Mouse (Mus musculus) lung, embryonic 15.5 days (tissue): ENCODE data around the gene Ptger1. TPM values are rescaled to one million over a fixed set of nuclear protein-coding genes. Genes with fewer than 3 reads are reported as not detected.

Experiments
- ATAC-seq: fragments of 200-750 bp; cut with Nextera tagmentation; 2 replicates; pipeline ENCODE4 v1.8.0; 2017; ENCODE audit warnings: moderate number of reproducible peaks, borderline replicate concordance; ENCODE audit not compliant: low FRiP score, low TSS enrichment; ENCODE audit errors: extremely low read depth
- H3K27ac ChIP-seq: fragments of 300-500 bp; sonication (generic); 2 replicates; pipeline ENCODE4 v1.5.1; 2015; ENCODE audit warnings: moderate library complexity, mild to moderate bottlenecking, inconsistent platforms
- H3K27me3 ChIP-seq: fragments of 300-500 bp; sonication (generic); 2 replicates; pipeline ENCODE4 v1.6.1; 2015; ENCODE audit warnings: inconsistent platforms
- H3K36me3 ChIP-seq: fragments of 300-500 bp; sonication (generic); 2 replicates; pipeline ENCODE4 v1.6.1; 2015; ENCODE audit warnings: inconsistent platforms
- H3K4me1 ChIP-seq: fragments of 300-500 bp; sonication (generic); 2 replicates; pipeline ENCODE4 v1.6.1; 2015; ENCODE audit warnings: inconsistent platforms
- H3K4me2 ChIP-seq: fragments of 300-500 bp; sonication (generic); 2 replicates; pipeline ENCODE4 v1.6.1; 2015; ENCODE audit warnings: inconsistent platforms, mild to moderate bottlenecking, moderate library complexity
- H3K4me3 ChIP-seq: fragments of 300-500 bp; sonication (generic); 2 replicates; pipeline ENCODE4 v1.5.1; 2015; ENCODE audit warnings: mild to moderate bottlenecking, inconsistent platforms
- H3K9ac ChIP-seq: fragments of 300-500 bp; sonication (generic); 2 replicates; pipeline ENCODE4 v1.6.1; 2015; ENCODE audit warnings: inconsistent platforms
- H3K9me3 ChIP-seq: fragments of 300-500 bp; sonication (generic); 2 replicates; pipeline ENCODE4 v1.6.1; 2016; ENCODE audit warnings: inconsistent platforms
- WGBS: fragments of 180-500 bp; shearing (Covaris S2); methylation state at CpG from one replicate; pipeline ENCODE4 v1.1.7; 2015; 5-methylcytosine and 5-hydroxymethylcytosine counted together
- polyA plus RNA-seq: library from polyadenylated mRNA; unstranded; fragments of >200 nt; fragmentation: Nextera tagmentation; extraction: Ambion mirVana; gene quantifications from 2 replicates; pipeline ENCODE4 v1.2.1, GENCODE M21; 2015

Gene Ptger1
- polyA plus RNA-seq, 1 experiment from 2014 or later = 1.2 TPM

DNA sequence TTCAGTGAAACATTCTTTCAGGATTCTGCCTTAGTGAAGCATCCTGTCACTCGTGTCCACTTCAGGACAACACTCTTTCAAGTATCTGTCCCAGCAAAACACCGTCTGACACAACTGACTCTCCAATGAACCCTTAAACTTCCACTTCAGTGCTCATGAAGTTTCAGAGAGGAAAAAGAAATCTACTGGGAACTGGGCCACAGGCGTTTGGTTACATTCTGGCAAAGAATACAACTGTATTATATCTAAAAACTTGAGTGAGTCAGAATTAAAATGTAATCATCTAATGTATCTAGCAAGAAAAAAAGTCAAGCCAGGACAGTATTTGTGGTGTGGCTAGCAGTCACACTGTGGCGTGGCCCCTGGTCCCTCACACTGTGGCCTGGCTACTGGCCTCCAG is 27.6 kb upstream of the Ptger1 start:
- H3K9me3 ChIP-seq = no peaks in the 10 kb centered on the region
- WGBS = 53% methylated on average over 4 of the region's 4 CpGs
- H3K4me2 ChIP-seq = no peak overlapping the region
- no peak for ATAC-seq
- H3K36me3 ChIP-seq = no peaks in the 10 kb centered on the region
- no peak overlapping the region for H3K9ac ChIP-seq
- H3K4me1 ChIP-seq = no peaks in the 10 kb centered on the region
- H3K27me3 ChIP-seq = no peaks in the 10 kb centered on the region
- no peak overlapping the region for H3K27ac ChIP-seq
- no peak overlapping the region for H3K4me3 ChIP-seq

DNA sequence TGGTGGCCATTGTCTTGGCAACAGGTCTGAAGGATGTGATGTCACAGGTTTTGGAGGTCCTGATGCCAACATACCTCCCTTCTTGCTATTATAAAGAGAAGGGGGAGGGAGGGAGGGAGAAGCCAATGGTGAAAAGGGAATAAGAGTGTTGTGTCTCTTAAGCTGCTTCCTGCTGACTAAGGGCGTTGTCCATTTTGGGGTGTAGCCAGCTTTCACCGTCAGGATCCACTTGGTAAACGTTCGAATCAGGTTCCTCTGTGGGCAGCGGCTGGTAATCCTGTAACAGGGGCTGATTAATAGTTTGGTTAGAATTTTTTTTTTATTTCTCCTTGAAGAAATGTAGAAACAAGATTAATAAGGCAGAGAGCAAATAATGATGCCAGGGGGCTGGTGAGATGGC is 26.8 kb upstream of the Ptger1 start:
- Histone ChIP-seq H3K36me3 (no peaks in the 10 kb centered on the region), H3K4me2 (no peak overlapping the region), H3K4me3 (no peak overlapping the region), H3K27ac (no peak overlapping the region), H3K27me3 (no peaks in the 10 kb centered on the region), H3K4me1 (no peaks in the 10 kb centered on the region), H3K9me3 (no peaks in the 10 kb centered on the region), H3K9ac (no peak overlapping the region)
- no peak for ATAC-seq
- WGBS = 59% methylated on average over 5 of the region's 5 CpGs

DNA sequence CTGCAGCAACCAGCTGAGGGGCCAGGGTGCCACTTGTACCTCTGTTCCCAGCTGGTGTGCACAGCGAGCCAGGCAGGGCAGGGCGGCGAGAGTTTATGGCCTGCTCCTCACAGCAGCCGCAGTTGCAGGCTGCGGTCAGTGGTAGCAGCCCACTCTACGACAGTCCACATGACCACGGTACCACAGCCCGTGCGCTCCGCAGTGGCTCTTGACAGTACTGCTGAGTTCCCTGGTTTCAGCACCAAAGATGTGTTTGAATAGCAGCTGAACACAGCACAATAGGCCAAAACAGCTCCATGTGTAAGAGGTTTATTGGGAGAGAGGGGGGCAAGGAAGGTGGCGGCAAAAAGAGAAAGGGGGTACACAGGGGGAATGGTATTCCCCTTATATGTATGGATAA is 19.0 kb upstream of the Ptger1 start:
- H3K27me3 ChIP-seq = no peaks in the 10 kb centered on the region
- no peaks in the 10 kb centered on the region for H3K9me3 ChIP-seq
- no peak overlapping the region for H3K4me2 ChIP-seq
- peaks cover 4% of the 10 kb centered on the region; the same call in 1 of the 2 replicates for H3K4me1 ChIP-seq
- no peak for ATAC-seq
- no peak overlapping the region for H3K9ac ChIP-seq
- H3K27ac ChIP-seq = no peak overlapping the region
- 95% methylated on average over 11 of the region's 11 CpGs for WGBS
- no peak overlapping the region for H3K4me3 ChIP-seq
- H3K36me3 ChIP-seq = no peaks in the 10 kb centered on the region

DNA sequence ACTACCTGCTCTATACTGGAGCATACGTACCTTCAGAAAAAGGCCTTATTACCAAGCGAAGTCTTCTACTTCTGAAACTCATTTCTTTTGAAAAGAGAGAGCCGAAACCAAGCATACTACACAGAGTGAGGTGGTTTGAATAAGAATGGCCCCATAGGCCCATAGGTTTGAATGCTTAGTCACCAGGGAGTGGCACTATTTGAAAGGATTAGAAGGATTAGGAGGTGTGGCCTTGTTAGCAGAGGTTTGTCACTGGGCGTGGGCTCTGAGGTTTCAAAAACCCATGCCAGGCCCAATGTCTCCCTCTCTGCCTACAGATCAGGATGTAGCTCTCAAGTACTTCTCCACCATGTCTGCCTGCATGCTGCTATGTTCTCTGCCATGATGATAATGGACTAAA is 18.4 kb upstream of the Ptger1 start:
- H3K4me1 ChIP-seq = peaks cover 4% of the 10 kb centered on the region; the same call in 1 of the 2 replicates
- H3K4me3 ChIP-seq = no peak overlapping the region
- 93% methylated on average over 4 of the region's 4 CpGs for WGBS
- no peaks in the 10 kb centered on the region for H3K36me3 ChIP-seq
- H3K27me3 ChIP-seq = no peaks in the 10 kb centered on the region
- no peak overlapping the region for H3K27ac ChIP-seq
- no peaks in the 10 kb centered on the region for H3K9me3 ChIP-seq
- no peak for ATAC-seq
- H3K9ac ChIP-seq = no peak overlapping the region
- no peak overlapping the region for H3K4me2 ChIP-seq

DNA sequence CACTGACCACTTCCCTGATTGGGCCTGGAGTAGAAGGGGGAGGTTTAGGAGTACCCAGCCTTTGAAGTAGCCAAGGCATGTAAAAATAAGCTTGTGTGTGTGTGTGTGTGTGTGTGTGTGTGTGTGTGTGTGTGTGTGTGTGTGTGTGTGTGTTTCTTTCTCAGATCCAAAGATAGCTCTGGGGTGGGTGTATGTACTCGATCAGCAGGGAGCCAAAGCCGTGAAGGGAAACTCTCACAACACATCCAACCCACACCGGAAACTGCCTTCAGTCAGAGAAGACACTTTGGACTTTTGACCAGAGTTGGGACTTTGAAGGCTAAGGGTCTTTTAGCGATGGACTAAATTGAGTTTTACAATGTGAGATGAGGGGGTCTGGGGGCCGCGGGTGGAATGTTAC is 16.8 kb upstream of the Ptger1 start:
- Histone ChIP-seq H3K4me2 (no peak overlapping the region), H3K27me3 (no peaks in the 10 kb centered on the region), H3K9ac (no peak overlapping the region), H3K4me3 (no peak overlapping the region), H3K27ac (no peak overlapping the region), H3K4me1 (peaks cover 17% of the 10 kb centered on the region), H3K9me3 (no peaks in the 10 kb centered on the region), H3K36me3 (no peaks in the 10 kb centered on the region)
- WGBS = 88% methylated on average over 6 of the region's 6 CpGs
- ATAC-seq = no peak

DNA sequence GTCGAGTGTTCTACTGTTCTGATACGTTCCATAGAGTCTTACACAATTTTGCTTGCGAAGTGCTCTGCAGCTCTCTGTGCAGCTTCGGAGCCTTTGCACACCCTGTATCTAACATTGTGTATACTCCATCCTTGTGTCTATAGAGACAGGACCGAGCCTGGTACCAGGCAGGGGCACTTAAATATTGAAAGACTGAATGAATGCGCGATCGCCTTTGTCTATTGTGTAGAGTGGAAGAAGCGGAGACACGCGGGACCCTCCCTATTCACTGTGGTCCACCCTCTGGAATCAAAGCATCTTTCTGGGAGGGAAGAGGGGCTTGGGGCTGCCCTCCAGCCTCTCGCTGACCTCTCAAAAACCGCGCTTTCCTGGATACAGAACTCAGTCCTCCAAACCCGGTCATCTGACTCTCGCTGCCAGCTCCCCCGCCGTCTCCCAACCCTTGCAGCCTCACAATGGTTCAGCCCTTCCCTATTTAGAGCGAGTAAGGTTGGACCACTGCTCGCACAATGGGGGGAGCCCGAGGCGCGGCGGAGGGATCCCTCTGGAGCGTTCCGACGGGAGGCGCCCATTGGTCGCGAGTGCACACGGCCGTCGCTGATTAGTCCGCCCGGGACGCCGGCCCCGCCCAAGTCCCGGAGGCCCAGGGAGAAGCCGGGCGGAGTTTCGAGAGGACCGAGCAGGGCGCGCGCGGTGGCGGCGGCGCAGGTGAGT is 14.3 kb upstream of the Ptger1 start, which contains the start of gene Gipc1:
TSS of gene Gipc1 (plus strand) at position 648 of the 714 bp plus-strand sequence.
- 4% methylated on average over 34 of the region's 50 CpGs for WGBS

DNA sequence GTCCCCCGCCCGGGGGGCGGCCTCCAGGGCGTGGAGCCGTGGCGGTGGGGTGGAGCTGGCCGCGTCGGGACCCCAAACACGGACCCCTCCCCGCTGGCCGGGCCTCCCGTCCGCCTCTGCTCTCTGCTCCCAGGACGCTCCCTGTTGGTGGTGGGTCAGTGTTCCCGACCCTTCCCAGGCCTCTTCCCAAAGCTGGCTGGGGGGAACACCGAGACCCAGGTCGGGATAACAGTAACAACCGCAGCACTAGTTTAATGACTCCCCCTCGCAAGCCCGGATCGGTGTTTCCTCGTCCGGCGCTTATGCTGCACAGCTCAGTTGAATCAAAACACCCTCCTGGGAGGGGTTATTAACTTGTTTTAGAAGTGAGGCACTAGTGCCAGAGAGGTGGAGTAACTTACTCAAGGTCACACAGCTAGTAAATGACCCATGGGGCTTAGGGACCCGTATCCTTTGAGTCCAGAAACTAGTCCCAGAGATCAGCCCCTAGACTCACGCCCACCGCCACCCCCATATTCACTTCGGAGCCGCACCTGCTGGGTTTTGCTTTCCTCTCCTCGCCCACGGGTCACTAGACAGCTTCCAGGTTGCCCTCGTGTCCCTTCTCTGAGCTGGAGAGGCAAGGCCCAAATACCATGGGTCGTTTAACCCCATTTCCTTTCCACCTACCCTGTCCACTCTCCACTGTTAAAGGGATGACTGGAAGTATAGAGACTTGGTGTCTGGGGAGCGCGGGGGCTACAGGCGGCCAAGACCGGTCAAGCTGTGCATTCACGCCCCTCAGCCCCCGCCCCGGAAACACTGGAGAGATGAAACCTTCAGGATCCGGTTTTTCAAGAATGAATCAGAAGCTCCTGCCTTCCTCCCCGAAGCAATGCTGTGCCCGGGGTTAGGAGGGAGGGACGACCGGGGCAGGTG is 13.5 kb upstream of the Ptger1 start:
- H3K4me3 ChIP-seq = peak overlapping the region; percentile 98
- H3K27me3 ChIP-seq = no peaks in the 10 kb centered on the region
- no peaks in the 10 kb centered on the region for H3K9me3 ChIP-seq
- under 1% methylated on average over 43 of the region's 46 CpGs for WGBS
- ATAC-seq = no peak; the same call in 1 of the 2 replicates
- peak overlapping the region; percentile 85 for H3K27ac ChIP-seq
- H3K4me1 ChIP-seq = peaks cover 30% of the 10 kb centered on the region
- H3K9ac ChIP-seq = peak overlapping the region; percentile 95
- H3K36me3 ChIP-seq = 0 out of 2 replicates have a peak, but pooled peaks cover 7% of the 10 kb centered on the region
- H3K4me2 ChIP-seq = peak overlapping the region; percentile 90

More for the DNA sequence above, 14.3 kb upstream of the Ptger1 start, which contains the start of gene Gipc1:
- H3K4me3 ChIP-seq = peak within 1 kb of the TSS; percentile 98
- ATAC-seq = peak; percentile 95
- H3K4me1 ChIP-seq = peaks cover 25% of the 10 kb centered on the region
- H3K4me2 ChIP-seq = peak within 1 kb of the TSS; percentile 90
- no peaks in the 10 kb centered on the region for H3K27me3 ChIP-seq
- 0 out of 2 replicates have a peak, but pooled peaks cover 7% of the 10 kb centered on the region for H3K36me3 ChIP-seq
- peak within 1 kb of the TSS; percentile 88 for H3K27ac ChIP-seq
- H3K9ac ChIP-seq = peak within 1 kb of the TSS; percentile 95
- H3K9me3 ChIP-seq = no peaks in the 10 kb centered on the region

DNA sequence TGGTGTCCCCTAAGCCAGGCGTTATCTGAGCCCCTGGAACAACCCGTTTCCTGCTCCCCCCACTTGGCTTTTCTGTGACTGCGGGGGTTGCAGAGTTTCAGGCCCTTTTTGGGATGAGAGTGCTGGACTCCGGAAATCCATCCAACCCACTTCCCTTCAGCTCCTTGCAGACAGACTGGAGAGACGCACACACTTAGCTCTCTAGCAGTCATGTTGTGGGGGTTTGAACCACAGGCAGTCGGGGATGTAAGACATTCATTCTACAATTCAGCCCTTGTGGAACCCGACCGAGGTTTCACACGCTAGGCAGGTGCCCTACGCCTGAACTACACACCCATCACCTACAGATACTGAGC is 12.8 kb upstream of the Ptger1 start:
- no peaks in the 10 kb centered on the region for H3K27me3 ChIP-seq
- 21% methylated on average over 10 of the region's 10 CpGs for WGBS
- H3K4me3 ChIP-seq = peak overlapping the region; percentile 98
- H3K27ac ChIP-seq = peak overlapping the region; percentile 85
- H3K4me1 ChIP-seq = peaks cover 30% of the 10 kb centered on the region
- ATAC-seq = no peak
- H3K36me3 ChIP-seq = 0 out of 2 replicates have a peak, but pooled peaks cover 8% of the 10 kb centered on the region
- peak overlapping the region; percentile 90 for H3K4me2 ChIP-seq
- H3K9ac ChIP-seq = peak overlapping the region; percentile 95
- H3K9me3 ChIP-seq = no peaks in the 10 kb centered on the region

DNA sequence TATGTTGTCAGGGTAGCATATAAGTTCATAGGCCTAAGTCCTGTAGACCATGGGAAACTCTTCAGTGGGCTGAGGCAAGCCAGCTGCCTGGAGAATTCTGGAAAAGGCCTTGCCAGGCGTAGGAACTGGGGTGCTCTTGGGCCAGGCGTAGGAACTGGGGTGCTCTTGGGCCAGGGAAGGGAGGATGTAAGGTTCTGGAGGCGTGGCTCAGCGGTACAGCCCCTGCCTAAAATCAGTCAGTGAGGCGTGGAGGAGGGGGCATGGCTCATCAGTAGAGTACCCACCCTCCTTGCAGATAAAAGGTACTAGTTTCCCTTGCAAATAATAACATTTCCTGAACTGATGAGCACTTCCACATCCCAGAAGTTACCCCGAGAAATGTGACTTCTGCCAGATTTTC is 11.8 kb upstream of the Ptger1 start:
- H3K27ac ChIP-seq = no peak overlapping the region
- no peak overlapping the region for H3K4me2 ChIP-seq
- 0 out of 2 replicates have a peak, but pooled peaks cover 11% of the 10 kb centered on the region for H3K36me3 ChIP-seq
- peaks cover 30% of the 10 kb centered on the region for H3K4me1 ChIP-seq
- no peaks in the 10 kb centered on the region for H3K27me3 ChIP-seq
- no peaks in the 10 kb centered on the region for H3K9me3 ChIP-seq
- no peak overlapping the region for H3K9ac ChIP-seq
- WGBS = 86% methylated on average over 6 of the region's 6 CpGs
- no peak for ATAC-seq
- no peak overlapping the region for H3K4me3 ChIP-seq

DNA sequence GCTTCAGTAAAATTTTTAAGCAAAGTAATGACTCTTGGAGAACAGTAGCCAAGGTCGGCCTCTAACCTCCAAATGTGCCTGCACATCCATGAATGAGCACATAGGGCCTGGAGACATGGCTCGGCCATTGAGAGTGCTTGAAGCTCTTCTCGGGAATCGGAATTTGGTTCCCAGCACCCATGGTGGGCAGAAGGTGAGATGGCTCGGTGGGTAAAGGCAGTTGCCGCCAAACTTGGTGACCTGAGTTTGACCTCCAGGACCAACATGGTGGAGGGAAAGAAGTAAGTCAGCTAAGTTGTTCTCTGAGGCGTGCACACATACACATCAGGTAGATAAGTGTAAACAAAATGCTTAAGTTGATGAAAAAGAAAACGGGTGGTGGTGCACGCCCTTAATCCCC is 10.4 kb upstream of the Ptger1 start:
- Histone ChIP-seq H3K9ac (no peak overlapping the region), H3K9me3 (no peaks in the 10 kb centered on the region), H3K27me3 (no peaks in the 10 kb centered on the region), H3K4me3 (no peak overlapping the region), H3K27ac (peak overlapping the region; percentile 72; the same call in 1 of the 2 replicates), H3K36me3 (0 out of 2 replicates have a peak, but pooled peaks cover 11% of the 10 kb centered on the region), H3K4me1 (peaks cover 43% of the 10 kb centered on the region), H3K4me2 (no peak overlapping the region)
- 86% methylated on average over 9 of the region's 9 CpGs for WGBS
- no peak for ATAC-seq

DNA sequence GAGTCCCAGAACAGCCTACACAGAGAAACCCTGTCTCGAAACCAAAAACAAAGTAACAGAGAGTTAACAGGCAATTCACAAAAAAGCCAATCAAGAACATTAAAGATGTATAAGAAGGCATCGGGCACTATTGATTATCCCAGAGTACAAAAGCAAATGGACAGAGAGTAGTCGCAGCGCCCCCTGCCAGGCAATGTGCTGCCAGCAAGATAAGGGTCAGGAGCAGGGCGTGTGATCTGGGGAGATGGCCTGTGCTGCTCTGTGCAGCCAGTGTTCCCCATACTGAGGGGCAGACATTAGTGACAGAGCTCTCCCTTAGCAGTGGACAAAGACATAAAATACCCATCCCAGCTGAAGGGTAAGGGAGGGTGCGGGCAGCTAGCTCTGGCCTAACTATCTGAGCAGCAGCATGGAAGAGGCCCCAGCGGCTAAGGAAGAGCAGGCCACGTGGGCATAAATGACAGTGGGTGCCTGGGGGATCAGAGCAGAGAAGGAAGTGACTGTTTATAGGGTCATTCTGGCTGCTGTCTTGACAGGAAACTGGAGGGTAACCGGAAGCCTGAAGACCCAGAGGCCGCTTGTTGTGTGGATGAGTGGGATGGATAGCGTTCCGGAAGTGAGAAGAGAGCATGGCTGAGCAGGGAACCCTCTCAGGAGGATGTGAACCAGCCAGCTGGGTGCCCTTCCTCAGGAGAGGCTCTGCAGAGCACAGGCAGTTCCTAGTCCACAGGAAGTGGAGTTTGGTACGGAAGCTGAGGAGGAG is 9.8 kb upstream of the Ptger1 start:
- 67% methylated on average over 13 of the region's 13 CpGs for WGBS

More for the DNA sequence above, 9.8 kb upstream of the Ptger1 start:
- Histone ChIP-seq H3K36me3 (0 out of 2 replicates have a peak, but pooled peaks cover 11% of the 10 kb centered on the region), H3K4me3 (no peak overlapping the region), H3K9ac (no peak overlapping the region), H3K27ac (peak overlapping the region; percentile 73), H3K4me1 (peaks cover 48% of the 10 kb centered on the region), H3K9me3 (no peaks in the 10 kb centered on the region), H3K27me3 (no peaks in the 10 kb centered on the region), H3K4me2 (no peak overlapping the region)
- no peak for ATAC-seq
